Mouse (Mus musculus) CD4-positive, CD25-positive, alpha-beta regulatory T cell, adult 4 months (primary cell): ENCODE measurements around the gene Rita1. TPM values are rescaled to one million over a fixed set of nuclear protein-coding genes. Genes with fewer than 3 reads are reported as not detected.
A peak's percentile ranks its signal among the peaks of the same experiment; 100 is the strongest.

Source experiments
- ATAC-seq: one replicate; pipeline ENCODE4 v1.8.0; 2017
- polyA plus RNA-seq, 2 experiments: library from polyadenylated mRNA; unstranded; fragments of 100-300 nt; shearing (Covaris generic); gene quantifications; one replicate each; pipeline ENCODE4 v1.2.1; 2017

The Rita1 gene
- polyA plus RNA-seq = 1 to 10 TPM; 2.2 to 6.3 TPM

GRCm38 (mm10) chr5:120612442-120612821 is at the start of gene Rita1, which contains the start of gene Ddx54:
Rita1 (minus strand) TSS chr5:120612589.
Ddx54 (plus strand) TSS chr5:120612739.
- peak; percentile 73 for ATAC-seq

GRCm38 (mm10) chr5:120660816-120661215 is 48.4 kb upstream of the Rita1 start:
- no peak for ATAC-seq

- no peak for ATAC-seq
Observed at GRCm38 (mm10) chr5:120656281-120656751, 43.9 kb upstream of the Rita1 start.

GRCm38 (mm10) chr5:120653873-120654272 is 41.5 kb upstream of the Rita1 start:
- ATAC-seq = no peak

GRCm38 (mm10) chr5:120652915-120653701 is 40.7 kb upstream of the Rita1 start:
- ATAC-seq = no peak

GRCm38 (mm10) chr5:120651230-120651629 is 38.8 kb upstream of the Rita1 start:
- no peak for ATAC-seq

- no peak for ATAC-seq
Observed at GRCm38 (mm10) chr5:120649938-120650337, 37.5 kb upstream of the Rita1 start.

- ATAC-seq = peak; percentile 20
Observed at GRCm38 (mm10) chr5:120649374-120649933, 37.1 kb upstream of the Rita1 start.

GRCm38 (mm10) chr5:120648569-120649373 is 36.4 kb upstream of the Rita1 start, which contains the start of gene Rasal1:
Rasal1 (plus strand) TSS chr5:120648812.
- ATAC-seq = peak; percentile 87

- peak; percentile 58 for ATAC-seq
Observed at GRCm38 (mm10) chr5:120647814-120648491, 35.6 kb upstream of the Rita1 start.

- ATAC-seq = no peak
Observed at GRCm38 (mm10) chr5:120647361-120647760, 35.0 kb upstream of the Rita1 start.

GRCm38 (mm10) chr5:120645851-120646250 is 33.5 kb upstream of the Rita1 start:
- no peak for ATAC-seq

- no peak for ATAC-seq
Observed at GRCm38 (mm10) chr5:120644227-120644626, 31.8 kb upstream of the Rita1 start.

- ATAC-seq = no peak
Observed at GRCm38 (mm10) chr5:120643365-120644085, 31.1 kb upstream of the Rita1 start.

GRCm38 (mm10) chr5:120640094-120640493 is 27.7 kb upstream of the Rita1 start:
- no peak for ATAC-seq

GRCm38 (mm10) chr5:120635633-120636032 is 23.2 kb upstream of the Rita1 start:
- no peak for ATAC-seq

GRCm38 (mm10) chr5:120634860-120635259 is 22.5 kb upstream of the Rita1 start:
- no peak for ATAC-seq

- no peak for ATAC-seq
Observed at GRCm38 (mm10) chr5:120634131-120634530, 21.7 kb upstream of the Rita1 start, which contains the start of gene Cfap73. Cfap73 (minus strand) TSS chr5:120634235.

- ATAC-seq = no peak
Observed at GRCm38 (mm10) chr5:120631892-120632291, 19.5 kb upstream of the Rita1 start.

GRCm38 (mm10) chr5:120631128-120631527 is 18.7 kb upstream of the Rita1 start:
- ATAC-seq = peak; percentile 62

GRCm38 (mm10) chr5:120628624-120629023 is 16.2 kb upstream of the Rita1 start:
- no peak for ATAC-seq
